Mouse (Mus musculus) testis, adult 2 months (tissue): ENCODE data around the gene Med31.

ENCODE experiments used
- CTCF ChIP-seq: fragments of 200-500 bp; IDR thresholded peaks from 2 replicates; pipeline ENCODE4 v1.5.1; 2012; ENCODE audit warnings: low read depth, mild to moderate bottlenecking, inconsistent platforms, low read length, moderate library complexity; ENCODE audit not compliant: control insufficient read depth, insufficient read depth, insufficient replicate concordance
- POLR2A ChIP-seq: fragments of 200-500 bp; IDR thresholded peaks from 2 replicates; pipeline ENCODE4 v1.6.1; 2012; ENCODE audit warnings: low read depth, mild to moderate bottlenecking, inconsistent platforms, low read length, moderate library complexity; ENCODE audit not compliant: control insufficient read depth

- TF ChIP-seq CTCF, result no peak
- TF ChIP-seq POLR2A, result no peak
These were observed 12.0 kb downstream of the Med31 start for GRCm38 (mm10) chr11:72203440-72203839.
